Mouse (Mus musculus): ENCODE data around the gene Gm595.

The Gm595 gene

DNA sequence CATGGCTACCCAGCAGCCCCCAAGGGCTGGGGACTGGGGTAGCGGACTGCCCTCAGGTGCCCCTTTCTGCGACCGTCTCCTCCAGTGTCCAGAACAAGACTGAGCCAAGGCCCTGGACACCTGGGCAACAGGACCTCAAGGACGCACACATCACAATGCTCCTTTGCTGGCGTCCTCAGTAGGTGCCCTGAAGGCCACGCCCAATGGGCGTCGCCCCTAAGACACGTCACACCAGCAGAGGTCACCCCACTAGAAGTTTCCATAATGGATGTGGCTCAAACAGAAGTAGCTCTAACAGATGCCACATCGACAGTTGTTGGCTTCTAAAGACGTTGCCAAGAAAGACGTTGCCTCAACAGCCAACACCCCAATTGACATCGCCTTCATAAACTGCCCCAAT is at the start of gene Gm595:
Gene Gm595 (minus strand): TSS at position 101 of the 400 bp plus-strand sequence.
- DNase-seq (ENCODE audit: low read depth) = no peak

DNA sequence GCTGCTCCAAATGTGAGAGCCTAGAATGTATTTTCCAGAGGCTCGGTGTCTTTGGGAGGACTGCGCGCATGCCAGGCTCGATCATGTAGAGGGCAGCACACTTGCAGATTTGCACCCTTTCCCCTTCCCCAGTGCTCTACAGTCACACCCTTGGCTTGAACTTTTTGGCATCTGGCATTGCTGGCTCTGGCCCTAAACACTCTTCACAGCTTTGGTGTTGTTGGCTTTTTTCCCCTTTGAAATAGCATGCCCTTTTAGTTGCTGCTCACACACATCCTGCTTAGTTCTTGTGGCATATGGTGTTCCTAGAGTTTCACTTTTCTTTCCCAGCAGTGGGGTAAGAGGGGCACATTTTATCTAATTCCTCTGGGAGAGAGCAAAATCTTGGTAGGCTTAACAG is 30.9 kb upstream of the Gm595 start:
- no peak for DNase-seq (ENCODE audit: low read depth)

DNA sequence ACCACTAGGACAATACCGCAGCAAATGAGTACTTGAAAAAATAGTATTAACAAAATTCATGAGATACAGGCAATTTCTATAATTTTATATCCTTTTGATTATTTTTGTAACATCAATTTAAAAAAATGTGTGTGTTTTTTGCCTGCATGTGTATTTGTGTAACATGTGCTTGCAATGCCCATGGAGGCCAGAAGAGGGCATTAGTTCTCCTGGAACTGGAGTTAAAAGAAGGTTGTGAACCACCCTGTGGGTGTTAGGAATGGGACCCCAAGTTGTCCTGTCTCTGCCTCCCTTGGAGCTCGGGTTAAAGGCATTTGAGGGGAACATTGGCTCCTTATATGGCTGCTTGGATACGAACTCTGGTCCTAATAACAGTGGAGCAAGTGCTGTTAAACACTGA is 26.2 kb upstream of the Gm595 start:
- no peak for DNase-seq (ENCODE audit: low read depth)

DNA sequence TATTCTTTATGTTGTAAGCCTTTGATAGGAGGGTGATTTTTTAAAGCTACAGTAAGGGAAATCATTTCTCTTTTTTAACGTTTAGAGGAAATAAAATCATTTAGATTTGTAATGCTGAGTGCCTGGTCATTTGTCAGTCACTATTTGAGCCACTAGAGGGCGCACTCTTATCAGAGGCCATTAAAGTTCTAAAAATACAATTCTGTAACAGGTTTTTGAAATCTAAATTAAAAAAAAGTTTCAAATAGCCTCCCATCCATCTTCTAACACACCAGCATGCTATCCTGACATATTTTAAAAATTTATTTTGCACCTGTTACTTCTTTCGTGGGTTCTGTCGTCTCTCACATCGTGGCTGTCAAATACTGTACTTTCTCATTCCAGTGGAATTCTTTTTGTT is 22.0 kb upstream of the Gm595 start:
- DNase-seq (ENCODE audit: low read depth) = peak; percentile 31

DNA sequence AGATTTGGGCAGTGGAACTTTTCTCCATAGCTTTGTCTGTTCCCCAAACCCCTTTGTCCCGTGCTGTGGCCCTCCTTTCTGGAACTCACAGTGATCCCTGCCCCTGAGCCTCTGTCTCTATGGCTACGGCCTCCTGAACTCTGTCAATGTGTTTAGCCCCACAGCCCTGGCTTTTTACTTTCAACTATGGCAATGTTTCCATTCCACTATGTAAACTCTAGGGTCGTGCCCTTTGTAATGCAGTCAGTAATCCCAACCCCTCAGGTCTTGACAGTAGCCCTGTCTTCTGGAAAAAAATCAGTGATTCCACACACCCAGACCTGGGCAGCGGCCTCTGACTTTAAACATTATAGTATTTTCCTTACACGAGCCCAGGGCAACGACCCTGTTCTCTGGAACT is 19.3 kb upstream of the Gm595 start:
- DNase-seq (ENCODE audit: low read depth) = no peak

DNA sequence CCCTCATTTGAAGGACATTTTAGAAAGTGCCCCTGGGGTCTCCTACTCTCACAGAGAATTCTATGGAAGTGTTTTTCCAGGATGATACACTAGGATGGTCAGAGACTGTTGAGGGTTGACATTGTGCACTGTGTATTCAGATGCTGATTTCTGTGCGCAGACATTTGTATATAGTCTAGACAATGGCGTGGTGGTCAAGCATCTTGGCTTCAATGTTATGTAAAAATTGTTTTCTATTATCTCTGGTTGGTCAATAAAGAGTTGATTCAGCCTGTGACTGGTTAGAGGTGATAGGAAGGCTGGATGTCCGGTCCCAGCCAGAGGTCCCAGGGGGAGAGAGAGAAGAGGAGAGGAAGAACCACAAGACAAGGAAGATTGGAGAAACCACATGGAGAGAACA is 16.4 kb upstream of the Gm595 start:
- DNase-seq (ENCODE audit: low read depth) = no peak

DNA sequence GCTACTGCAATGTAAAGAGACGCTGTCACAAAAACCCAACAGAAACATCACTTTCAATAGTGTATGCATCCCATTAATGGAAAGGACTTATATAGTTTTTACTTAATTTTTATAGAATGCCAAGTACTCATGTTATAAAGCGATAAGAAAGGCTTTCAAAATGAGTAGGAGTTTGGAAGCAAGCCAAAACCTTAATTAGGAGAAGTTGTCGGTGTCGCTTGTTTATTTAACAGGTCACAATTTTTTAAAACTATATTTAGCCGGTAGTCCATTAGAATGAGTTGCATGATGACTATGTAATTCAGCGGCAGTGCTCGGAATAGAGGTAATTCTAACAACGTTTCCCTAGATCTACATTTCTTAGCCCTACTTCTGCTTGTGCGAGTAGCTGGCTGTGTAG is 12.7 kb upstream of the Gm595 start:
- DNase-seq (ENCODE audit: low read depth) = no peak

DNA sequence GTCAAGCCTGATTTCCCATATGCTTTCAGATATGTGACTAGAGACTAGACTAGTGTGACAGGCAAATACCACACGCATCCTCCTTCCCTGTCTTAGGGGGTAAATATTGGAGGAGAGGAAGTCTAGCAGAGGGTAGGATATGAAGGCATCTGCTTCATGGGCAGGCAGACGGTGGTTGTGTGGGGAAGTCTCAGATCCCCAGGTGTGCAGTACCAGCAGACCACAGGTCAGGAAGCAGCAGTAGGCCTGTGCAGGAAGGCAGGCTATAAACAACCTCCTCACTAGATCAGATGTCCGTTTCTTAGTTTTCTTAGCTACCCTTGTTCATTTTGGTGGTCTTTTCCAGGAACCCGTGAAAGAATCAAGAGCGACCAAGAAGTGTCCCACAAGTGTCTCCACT is 7.1 kb upstream of the Gm595 start:
- DNase-seq (ENCODE audit: low read depth) = no peak

Data from naive thymus-derived CD4-positive, alpha-beta T cell, adult 2 months (primary cell).